Mouse (Mus musculus) cerebellum, adult 8-10 months (tissue): ENCODE measurements around the gene Ralgds.
"Not testable (repeated sequence)": the region's sequence is repeated elsewhere in the genome, so short reads cannot be mapped to it uniquely, and the experiment has no call there.

Experiments used
- DNase-seq: peaks from one replicate; pipeline ENCODE4 v3.0.0; 2022

The Ralgds gene

DNA sequence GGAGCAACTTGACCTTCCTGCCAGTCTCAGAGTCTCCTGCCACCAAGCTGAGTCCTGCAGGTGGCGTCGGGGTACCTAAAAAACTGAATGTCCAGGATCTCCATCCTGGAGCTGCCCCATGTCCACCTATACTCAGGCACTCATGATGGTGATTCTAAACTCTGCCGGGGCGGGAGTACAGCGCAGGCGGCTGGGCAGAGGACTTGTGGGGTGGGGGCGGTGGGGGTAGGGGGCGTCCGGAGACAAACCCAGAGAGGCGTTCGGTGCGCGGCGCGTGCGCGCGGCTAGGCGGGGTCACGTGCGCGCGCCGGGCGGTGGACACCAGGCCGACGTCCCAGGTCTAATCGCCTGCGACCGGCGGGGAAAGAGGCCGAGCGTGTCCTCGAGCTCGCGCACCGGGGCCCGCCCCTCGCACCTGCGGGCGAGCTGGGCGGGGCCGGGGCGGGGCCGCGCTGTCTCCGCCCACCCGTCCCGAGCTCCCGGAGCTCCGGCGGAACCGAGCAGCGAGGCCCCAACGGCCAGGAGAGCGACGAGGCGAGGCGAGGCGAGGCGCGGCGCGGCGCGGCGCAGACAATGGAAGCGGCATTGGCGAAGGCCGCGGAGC lies at the start of gene Ralgds:
Ralgds (plus strand) TSS at position 328 of the 604 bp plus-strand sequence.
- DNase-seq, result peak; percentile 76

DNA sequence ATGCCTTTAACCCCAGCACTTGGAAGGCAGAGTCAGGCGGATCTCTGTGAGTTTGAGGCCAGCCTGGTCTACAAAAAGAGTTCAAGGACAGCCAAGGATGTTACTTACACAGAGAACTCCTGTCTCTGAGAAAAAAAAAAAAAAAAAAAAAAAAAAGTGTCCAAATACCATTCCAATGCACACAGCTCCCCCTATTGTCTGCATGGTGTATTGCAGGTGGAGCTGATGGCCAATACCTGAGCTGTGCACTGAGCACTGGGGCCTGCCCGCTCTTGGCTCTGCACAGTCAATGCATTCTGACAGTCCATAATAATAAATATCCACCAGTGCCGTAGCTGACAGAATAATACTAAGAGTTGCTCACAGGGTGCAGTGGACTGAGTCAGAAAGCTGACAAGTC lies 49.0 kb upstream of the Ralgds start:
- peak; percentile 70 for DNase-seq

DNA sequence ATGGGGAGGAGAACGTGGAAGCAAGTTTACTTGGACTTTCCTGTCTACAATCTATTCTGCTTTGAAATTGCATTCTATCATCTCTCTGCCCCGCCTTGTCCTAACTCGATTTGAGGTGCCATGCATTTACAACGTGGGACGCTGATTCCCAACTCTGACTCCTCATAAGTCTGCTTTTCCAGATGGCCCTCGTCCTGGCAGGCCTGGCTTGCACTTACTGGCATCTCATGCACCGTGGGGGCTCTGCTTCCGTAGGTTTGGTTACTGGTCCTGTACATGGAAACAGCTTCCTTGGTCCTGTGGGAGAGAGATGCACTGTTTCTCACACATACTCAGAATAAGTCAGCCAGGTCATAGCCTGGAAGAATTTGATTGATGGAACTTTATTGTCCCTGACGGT lies 48.0 kb upstream of the Ralgds start:
- DNase-seq, result no peak

DNA sequence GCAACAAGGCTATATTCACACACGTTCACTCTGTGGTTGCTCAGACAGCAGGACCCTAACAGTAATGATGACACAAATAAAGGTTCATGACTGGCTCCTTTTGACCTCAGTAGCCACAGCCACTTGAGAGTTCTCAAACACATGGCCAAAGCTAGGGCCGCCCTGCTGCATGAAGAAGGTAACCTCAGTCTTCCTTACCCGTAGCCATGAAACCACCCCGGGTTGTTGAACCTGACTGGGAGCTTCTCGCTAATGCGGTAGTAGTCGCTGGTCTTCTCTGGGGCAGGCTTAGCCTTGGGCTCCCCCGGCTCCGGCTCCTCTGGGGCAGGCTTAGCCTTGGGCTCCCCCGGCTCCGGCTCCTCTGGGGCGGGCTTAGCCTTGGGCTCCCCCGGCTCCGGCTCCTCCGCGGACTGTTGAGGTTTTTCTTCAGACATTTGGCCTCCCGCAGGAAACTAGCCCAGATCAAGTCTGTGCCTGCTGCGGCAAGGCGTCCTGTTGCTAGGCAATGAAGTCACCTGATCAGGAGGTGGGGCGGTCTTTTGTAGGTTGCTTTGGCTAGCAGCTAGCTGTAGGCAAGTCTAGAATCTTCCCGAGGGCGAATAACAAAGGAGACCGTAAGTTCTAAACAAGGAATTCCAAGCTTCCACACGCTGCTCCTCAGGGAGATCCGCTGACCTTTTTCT lies 46.9 kb upstream of the Ralgds start, which contains the start of gene 1700007K13Rik:
1700007K13Rik (minus strand) TSS at position 497 of the 683 bp plus-strand sequence.
- DNase-seq, result peak; percentile 66

DNA sequence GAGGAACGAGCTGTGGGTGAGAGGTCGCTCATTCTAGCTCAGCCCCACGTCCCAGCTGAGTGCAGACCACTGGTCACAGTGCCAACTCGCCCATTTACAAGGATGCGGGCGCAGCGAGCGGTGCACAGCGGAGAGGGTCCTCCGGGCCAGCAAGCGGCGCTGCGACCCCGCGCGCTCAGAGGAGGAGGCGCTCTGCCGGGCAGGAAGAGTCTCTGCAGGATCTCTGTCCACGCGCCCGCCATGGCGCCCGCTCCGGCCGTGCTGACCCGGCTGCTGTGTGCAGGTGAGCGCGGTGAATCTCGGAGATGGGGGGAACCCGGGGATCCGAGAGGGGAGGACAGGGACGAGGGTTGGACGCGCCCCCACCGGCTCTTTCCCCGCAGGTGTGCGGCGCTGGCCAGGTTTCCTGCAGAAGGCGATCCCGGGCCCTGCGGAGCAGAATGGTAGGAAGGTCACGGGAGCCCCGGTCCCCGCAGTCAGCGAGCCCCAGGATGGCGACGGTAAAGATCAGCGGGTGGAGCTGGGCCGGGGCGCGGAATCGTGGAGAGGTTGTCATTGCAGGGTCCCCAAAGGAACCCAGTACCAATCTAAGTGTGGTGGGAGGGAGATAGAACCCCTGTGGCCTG lies 45.0 kb upstream of the Ralgds start, which contains the start of gene Mrps2:
Mrps2 (plus strand) TSS at position 207 of the 626 bp plus-strand sequence.
- peak; percentile 85 for DNase-seq

DNA sequence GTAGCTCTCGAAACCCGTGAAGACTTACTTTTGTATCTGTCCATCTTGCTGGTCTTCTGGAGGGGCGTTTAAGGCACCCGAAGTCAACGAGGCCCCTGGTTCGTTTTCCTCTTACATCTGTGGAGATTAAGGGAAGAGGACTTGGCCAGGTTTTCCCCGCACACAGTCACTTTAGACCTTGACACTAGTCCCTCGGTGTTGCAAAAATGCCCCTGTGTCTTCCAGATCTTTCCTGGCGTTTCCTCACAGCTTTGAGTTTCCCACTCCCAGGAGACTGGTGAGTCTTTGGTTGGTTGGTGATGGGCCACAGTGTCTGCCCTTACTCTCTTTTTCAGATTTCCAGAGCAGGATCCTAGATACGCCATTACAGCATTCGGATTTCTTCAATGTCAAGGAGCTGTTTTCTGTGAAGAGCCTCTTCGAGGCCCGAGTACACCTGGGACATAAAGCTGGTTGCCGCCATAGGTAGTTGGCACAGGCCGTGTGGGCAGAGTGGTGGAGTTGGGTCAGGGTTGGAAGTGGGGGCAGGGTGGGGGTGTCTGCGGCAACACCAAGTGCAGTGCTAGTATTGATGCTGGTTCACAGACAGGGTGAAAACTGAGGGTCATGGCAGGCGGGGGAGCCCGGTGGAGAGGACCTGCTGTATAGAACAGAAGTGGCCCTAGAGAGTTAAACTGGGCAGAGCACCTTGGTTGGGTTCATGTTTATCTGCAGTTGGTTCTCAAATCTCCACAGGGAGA lies 44.3 kb upstream of the Ralgds start:
- no peak for DNase-seq

DNA sequence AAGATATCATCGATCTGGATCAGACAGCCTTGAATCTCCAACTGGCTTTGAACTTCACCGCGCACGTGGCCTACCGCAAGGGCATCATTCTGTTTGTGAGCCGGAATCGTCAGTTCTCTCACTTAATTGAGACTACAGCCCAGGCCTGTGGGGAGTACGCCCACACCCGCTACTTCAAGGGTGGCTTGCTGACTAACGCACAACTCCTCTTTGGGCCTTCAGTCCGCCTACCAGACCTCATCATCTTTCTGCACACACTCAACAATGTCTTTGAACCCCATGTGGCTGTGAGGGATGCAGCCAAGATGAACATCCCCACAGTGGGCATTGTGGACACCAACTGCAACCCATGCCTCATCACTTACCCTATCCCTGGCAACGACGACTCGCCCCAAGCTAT lies 43.5 kb upstream of the Ralgds start:
- DNase-seq, result no peak

DNA sequence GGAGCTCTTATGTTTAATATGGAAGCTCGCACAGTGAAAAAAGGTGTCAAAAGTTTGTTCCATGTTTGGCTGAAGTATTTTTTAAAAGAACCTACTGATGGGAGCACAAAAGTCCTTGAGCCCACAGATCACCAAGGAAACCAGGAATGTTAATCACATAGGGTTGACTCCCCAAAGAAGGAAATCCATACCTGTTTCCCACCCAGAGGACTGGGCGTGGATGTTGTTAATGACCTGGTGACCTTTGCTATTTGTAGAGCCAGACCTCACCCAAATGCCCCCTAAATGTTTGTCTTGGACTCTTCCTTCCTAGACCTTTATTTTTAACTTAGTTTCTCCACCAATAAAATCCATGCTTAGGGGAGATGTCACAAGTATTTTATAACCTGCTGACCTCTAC lies 42.3 kb upstream of the Ralgds start:
- no peak for DNase-seq

DNA sequence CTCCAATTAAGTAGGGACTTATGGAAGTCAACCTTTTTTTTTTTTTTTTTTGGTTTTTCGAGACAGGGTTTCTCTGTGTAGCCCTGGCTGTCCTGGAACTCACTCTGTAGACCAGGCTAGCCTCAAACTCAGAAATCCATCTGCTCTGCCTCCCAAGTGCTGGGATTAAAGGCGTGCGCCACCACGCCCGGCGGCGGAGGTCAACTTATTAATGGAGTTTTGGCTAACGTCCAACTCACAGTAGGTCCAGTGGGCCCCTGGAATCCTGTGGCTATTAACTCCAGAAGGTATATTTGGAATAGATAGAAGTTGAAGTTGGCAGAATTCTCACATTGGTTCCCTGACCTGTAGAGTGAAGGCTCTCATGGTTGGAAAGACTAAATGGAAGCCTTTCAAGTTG lies 40.9 kb upstream of the Ralgds start:
- DNase-seq, result not testable (repeated sequence)

DNA sequence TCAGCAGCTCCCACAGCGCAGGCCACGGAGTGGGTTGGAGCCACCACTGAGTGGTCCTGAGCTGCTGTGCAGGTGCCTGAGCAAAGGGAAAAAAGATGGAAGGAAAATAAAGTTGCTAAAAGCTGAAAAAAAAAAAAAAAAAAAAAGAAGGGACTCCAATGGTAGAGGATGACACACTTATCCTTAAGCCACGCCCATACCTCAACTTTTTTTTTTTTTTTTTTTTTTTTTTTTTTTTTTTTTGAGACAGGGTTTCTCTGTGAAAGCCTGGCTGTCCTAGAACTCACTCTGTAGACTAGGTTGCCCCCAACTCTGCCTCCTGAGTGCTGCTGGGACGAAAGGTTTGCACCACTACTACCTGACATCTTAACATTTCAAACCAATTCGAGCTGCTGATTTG lies 34.9 kb upstream of the Ralgds start:
- not testable (repeated sequence) for DNase-seq

DNA sequence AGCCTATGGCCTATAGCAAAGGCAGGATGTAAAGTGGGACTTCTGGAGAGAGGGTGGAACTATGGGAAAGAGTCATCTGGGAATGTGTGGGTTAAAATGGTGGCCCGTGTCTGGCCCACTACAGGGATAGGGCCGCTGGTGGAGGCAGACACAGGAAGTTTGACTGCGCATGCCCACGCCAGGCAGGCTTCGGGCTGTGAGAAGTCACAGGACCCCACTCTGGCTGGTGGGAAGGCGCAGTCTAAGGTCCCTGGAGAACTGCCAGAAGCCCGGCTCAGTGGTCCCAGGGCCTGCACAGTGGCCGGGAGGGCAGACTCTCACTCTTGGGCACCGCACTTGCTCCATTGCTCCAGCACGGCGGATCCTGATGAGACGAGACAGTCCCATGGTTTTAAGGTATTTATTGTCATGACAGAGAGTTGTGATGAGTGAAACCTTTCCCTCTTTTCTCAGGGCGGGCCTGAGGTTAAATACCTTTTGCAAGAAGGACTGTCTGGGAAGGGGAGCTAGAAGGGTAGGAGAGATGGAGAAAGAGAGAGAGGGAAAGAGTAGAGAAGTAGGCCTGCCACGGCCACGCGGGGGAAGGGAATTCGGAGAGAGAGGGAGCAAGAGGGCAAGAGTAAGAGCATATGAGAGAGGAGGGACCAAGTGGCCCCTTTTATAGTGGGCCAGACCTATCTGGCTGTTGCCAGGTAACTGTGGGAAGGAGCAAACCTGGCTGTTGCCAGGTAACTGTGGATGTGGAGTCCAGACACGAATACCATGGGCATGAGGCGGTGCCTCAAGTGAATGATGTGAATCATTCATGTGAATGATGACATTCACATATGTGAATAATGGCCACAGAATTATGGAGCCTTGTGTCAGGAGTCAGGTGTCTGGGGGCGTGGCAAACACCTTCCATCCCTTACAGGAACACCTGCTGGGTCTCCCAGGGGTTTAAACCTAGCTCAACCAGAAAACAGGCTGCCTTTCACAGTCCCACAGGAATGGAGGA lies 33.4 kb upstream of the Ralgds start:
- DNase-seq, result no peak

DNA sequence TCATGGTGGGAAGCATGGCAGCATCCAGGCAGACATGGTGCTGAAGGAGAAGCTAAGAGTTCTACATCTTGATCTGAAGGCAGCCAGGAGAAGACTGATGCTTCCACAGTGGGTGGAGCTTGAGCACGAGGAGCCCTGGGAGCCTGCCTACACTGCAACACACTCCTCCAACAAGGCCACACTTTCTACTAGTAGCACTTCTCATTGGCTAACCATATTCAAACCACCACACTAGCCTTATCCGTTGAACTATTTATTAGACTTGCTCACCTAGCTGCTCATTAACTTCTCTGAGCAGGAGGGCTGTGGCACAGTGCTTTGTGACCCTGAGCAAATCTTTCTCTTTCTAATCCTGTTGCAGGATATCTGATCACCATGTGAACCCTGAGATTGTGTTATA lies 29.1 kb upstream of the Ralgds start:
- DNase-seq, result no peak

DNA sequence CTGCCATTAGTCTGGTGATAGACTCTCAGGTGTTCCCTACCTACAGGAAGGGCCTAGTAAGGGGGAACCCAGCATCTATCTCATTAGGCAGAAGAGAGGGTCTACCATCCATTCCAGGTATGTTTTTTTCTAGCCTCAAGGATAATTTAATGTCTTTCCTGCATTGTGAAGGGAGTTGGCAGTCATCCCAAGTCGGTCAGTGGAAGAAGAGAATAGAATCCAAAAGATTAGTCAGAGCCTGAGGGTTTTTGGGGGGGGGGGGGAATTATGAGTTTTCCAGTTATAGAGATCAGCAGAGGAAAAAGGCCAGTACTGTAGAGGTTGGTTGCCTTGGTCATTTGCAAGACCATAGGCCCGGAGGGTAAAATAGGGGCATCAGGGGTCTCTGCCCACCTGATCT lies 18.4 kb upstream of the Ralgds start:
- DNase-seq, result no peak

DNA sequence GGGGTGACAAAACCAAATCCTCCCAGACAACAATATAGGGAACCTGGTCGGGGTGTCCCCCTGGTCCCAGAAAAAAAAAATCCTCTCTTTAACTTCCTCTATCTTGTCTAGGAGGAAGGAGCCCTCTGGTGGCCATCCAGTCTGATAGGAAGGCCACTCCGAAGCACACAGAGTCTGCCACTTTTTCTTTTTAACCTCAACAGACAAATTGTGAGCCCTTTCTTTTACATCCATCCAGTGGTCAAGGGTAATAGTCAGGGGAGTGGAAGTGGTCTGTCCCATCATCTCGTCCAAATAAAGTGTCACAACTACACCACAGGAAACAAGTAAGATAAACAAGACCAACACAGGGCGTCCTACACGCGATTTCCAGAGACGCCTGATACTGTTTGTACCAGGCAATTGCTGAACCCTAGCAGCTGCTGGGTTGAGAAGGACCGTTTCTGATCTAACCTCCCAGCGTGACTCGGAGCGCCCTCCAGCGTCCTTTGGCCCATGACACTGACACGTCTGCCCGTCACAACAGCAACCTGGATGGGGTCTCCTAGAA lies 17.6 kb upstream of the Ralgds start:
- DNase-seq, result no peak

DNA sequence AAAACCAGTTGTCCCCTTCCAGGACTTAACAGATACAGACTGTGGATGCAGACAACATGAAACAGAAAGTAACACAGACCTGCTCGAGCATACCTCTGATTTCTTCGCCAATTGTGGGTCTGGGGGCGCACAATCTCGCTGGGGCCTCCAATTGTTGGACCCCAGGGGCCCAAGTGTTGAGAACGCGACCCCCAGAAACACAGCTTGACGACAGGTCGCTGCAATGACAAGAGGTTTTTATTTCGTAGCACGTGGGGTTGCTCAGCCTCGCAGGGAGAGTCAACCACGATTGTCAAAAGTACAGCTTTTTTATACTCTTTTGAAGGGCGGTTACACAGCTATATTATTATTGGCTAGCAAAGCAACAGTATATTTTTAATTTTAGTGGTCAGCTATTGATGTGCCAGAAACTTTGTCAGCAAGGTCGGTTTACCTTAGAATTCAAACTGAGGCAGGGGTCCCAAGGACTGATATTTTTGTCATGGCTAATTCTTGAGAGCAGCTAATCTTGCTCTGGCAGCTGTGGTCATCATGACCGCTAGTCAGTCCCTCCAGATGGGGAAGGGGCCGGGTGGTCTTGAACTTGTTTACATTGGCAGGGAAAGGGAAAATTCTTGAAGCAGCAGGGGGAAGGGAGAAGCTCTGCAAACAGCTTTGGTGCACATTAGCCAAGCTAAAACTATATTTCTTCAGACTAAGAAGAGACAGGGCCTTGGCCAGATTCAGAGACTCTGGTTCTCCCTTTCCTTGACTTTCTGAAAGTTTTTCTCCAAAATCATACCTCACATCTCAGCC lies 16.9 kb upstream of the Ralgds start:
- DNase-seq, result no peak

DNA sequence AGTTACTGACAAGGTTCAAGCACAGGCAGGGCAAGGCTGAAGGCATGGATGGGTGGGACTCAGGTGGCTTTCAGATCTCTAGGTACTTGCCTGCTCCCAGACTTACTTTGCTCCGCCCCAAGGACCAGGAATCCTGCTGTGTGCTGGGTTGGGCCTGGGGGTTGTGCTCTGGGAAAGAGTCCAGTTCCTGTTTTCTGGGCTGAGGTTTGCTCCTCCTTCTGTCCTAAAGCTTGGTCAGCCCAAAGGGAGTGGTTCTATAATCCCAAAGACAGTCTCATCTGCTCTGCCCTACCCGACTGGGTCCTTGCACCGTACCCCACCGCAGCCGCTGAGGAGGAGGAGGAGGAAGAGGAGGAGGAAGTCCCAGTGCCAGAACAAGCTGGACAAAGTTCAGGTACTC lies 16.3 kb upstream of the Ralgds start, which contains the start of gene Gbgt1:
Gbgt1 (plus strand) TSS at position 221 of the 400 bp plus-strand sequence.
- DNase-seq, result no peak

DNA sequence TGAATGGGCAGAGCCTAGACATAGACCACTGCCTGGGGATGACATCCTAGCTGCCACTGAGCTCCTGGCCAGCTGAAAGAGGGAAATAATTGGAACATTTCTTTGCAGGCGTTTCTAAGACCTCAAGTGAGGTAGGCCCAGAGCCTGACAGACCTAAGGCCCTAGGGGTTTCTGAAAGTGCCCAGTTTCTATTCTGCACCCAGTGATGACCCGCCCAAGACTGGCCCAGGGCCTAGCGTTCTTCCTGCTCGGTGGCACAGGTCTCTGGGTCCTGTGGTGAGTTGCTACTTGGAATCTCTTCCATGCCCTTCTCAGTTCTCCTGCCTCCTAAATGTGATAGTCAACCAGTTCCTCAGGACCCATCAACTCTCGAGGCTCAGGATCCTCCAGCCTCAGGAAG lies 15.4 kb upstream of the Ralgds start:
- DNase-seq, result no peak

DNA sequence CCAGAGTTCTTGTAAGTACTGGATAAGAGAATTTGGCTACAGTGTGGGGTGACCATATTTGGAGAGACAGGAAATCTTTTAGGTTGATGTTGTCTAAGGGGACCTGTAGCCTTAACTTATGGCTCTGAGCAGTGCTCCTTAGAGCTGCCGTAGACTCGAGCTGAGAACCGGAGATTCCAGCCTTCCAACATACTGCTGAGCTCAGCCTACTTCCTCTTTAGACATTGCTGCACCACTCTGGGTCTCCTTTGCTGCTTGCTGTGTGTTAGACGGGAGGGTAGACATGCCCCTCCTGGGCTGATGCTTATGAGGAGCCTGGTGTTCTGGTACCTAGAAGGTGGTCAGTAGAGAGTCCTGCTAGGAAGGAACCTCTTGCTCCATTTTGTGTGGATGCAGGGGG lies 14.5 kb upstream of the Ralgds start:
- no peak for DNase-seq

DNA sequence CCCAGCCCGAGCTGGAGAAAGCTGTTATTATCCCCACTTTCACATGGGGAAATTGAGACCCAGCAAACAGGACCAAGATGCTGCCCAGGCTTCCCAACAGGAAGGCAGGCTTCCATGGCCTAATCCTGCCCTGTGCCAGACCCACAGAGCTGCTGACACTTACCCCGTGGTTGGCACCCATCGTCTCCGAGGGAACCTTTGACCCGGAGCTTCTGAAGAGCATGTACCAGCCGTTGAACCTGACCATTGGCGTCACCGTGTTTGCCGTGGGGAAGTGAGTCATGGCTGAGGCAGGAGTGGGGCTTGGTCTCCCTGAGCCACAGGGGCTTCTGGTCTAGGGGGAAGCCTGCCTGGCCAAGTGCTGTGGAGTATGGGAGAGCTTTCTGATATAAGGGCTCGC lies 9.9 kb upstream of the Ralgds start:
- no peak for DNase-seq

DNA sequence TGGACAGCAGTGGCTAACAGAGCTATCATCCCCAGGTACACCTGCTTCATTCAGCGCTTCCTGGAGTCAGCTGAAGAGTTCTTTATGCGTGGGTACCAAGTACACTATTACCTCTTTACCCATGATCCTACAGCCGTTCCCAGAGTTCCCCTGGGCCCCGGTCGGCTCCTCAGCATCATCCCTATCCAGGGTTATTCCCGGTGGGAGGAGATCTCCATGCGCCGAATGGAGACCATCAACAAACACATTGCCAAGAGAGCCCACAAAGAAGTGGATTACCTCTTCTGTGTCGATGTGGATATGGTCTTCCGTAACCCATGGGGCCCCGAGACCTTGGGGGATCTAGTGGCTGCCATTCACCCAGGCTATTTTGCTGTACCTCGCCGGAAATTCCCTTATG lies 8.2 kb upstream of the Ralgds start:
- no peak for DNase-seq

DNA sequence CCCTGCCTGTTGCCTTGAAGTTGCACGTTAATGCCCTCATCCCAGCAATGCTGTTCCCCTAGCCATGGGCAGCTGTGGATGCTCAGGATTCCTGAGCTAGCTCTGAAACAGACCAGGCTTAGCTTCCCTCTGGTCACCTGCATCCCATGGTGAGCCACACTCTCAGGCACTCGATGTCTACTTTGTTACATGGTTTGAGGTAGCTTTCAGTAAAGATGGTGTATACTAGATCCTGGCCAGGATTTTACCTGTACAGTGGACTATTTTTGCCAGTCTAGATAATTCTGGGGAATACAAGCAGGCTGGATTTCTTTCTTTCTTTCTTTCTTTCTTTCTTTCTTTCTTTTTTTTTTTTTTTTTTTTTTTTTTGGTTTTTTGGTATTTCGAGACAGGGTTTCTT lies 7.1 kb upstream of the Ralgds start, which contains the start of gene Gm10134:
Gm10134 (plus strand) TSS at position 301 of the 400 bp plus-strand sequence.
- DNase-seq, result no peak
